ENCODE assay signal across 10 mouse cellular contexts in genomic region chr7:142255517-142255916, GRCm38 (mm10). TPM values are rescaled to one million over a fixed set of nuclear protein-coding genes. Genes with fewer than 3 reads are reported as not detected.
DNase-seq lines count a peak whose midpoint lies in the region; ATAC-seq and TF ChIP-seq lines count a peak whose summit lies in the region.
"Had no signal": no experiment of that assay in that cellular context is flagged by ENCODE, and none has a peak within 500 bp of the region (broad histone marks: within the 10 kb centered on the region; RNA-seq: fewer than 3 reads in every experiment).

No protein-coding gene starts in this region.

- TF ChIP-seq EP300 in lung, postnatal 0 days (IDR thresholded peaks at IDR 0.05), result no peak

- peak; percentile 86 for TF ChIP-seq CTCF in midbrain, postnatal 0 days (IDR thresholded peaks at IDR 0.05)
- TF ChIP-seq CTCF in cerebellum, adult 2 months (IDR thresholded peaks at IDR 0.05; ENCODE audit: borderline replicate concordance, insufficient read depth, low read depth, low read length), result peak; percentile 67; the same call in 1 of the 2 replicates
- TF ChIP-seq CTCF in hindbrain, postnatal 0 days (IDR thresholded peaks at IDR 0.05; ENCODE audit: low read depth), result peak; percentile 80
- peak; percentile 74 for TF ChIP-seq CTCF in lung, postnatal 0 days (IDR thresholded peaks at IDR 0.05)
- TF ChIP-seq CTCF in small intestine, adult 2 months (IDR thresholded peaks at IDR 0.05; ENCODE audit: extremely low read depth, insufficient read length, insufficient replicate concordance, low read depth, low read length), result peak; percentile 68; the same call in 1 of the 2 replicates

- DNase-seq in embryo, embryonic 10 days (ENCODE audit: low spot score), result peak; percentile 68
- no peak for DNase-seq in embryo, embryonic 9.5 days (ENCODE audit: extremely low spot score)
- DNase-seq in midbrain, postnatal 0 days (ENCODE audit: low spot score), result peak; percentile 76
- peak; percentile 5 to 27 for DNase-seq in cerebellum, adult 2 months
- DNase-seq in hindbrain, postnatal 0 days (ENCODE audit: low spot score), result peak; percentile 76
- DNase-seq in lung, postnatal 0 days (ENCODE audit: low spot score), result peak; percentile 61

- H3K9ac ChIP-seq in midbrain, postnatal 0 days (replicated peaks; ENCODE audit: low read length, poor library complexity, severe bottlenecking), result no peak overlapping the region
- H3K9ac ChIP-seq in midbrain, embryonic 16.5 days (ENCODE audit: low read depth, low read length), result no peak overlapping the region
- H3K9ac ChIP-seq in hindbrain, postnatal 0 days (replicated peaks; ENCODE audit: low read length), result no peak overlapping the region
- H3K9ac ChIP-seq in lung, postnatal 0 days (replicated peaks; ENCODE audit: low read depth), result no peak overlapping the region
- H3K9ac ChIP-seq: heart, embryonic 15.5 days had no signal

- no peaks in the 10 kb centered on the region for H3K27me3 ChIP-seq in midbrain, postnatal 0 days (ENCODE audit: insufficient read depth, low read length)
- no peaks in the 10 kb centered on the region for H3K27me3 ChIP-seq in midbrain, embryonic 16.5 days (ENCODE audit: control insufficient read depth, insufficient read depth, low read depth, low read length)
- no peaks in the 10 kb centered on the region for H3K27me3 ChIP-seq in cerebellum, adult 2 months (ENCODE audit: control insufficient read depth, insufficient read depth, low read length)
- no peaks in the 10 kb centered on the region for H3K27me3 ChIP-seq in hindbrain, postnatal 0 days (ENCODE audit: insufficient read depth, low read length)
- no peaks in the 10 kb centered on the region for H3K27me3 ChIP-seq in lung, postnatal 0 days (replicated peaks; ENCODE audit: insufficient read depth, low read length)
- H3K27me3 ChIP-seq in small intestine, adult 2 months (ENCODE audit: control insufficient read depth, insufficient read depth, low read length), result no peaks in the 10 kb centered on the region

- WGBS in midbrain, postnatal 0 days, result 0% methylated on average over 2 of the region's 2 CpGs
- 2% methylated on average over 2 of the region's 2 CpGs for WGBS in midbrain, embryonic 16.5 days
- WGBS in cerebellum, adult 2 months, result 0% methylated on average over 2 of the region's 2 CpGs
- 2% methylated on average over 2 of the region's 2 CpGs for WGBS in hindbrain, postnatal 0 days
- 0% methylated on average over 2 of the region's 2 CpGs for WGBS in lung, postnatal 0 days
- 1% methylated on average over 2 of the region's 2 CpGs for WGBS in small intestine, adult 2 months

- no peak for ATAC-seq in midbrain, postnatal 0 days (ENCODE audit: low FRiP score)
- no peak for ATAC-seq in midbrain, embryonic 16.5 days
- peak; percentile 45 for ATAC-seq in hindbrain, postnatal 0 days
- ATAC-seq in lung, postnatal 0 days, result no peak

- no peak for TF ChIP-seq POLR2A in cerebellum, adult 2 months (IDR thresholded peaks at IDR 0.05; ENCODE audit: borderline replicate concordance, insufficient read depth, low read length)
- no peak for TF ChIP-seq POLR2A in small intestine, adult 2 months (IDR thresholded peaks at IDR 0.05; ENCODE audit: low read depth, low read length)

- H3K9me3 ChIP-seq in midbrain, postnatal 0 days (ENCODE audit: low read length), result no peaks in the 10 kb centered on the region
- H3K9me3 ChIP-seq in midbrain, embryonic 16.5 days (replicated peaks; ENCODE audit: control insufficient read depth, low read length, poor library complexity, severe bottlenecking), result no peaks in the 10 kb centered on the region
- H3K9me3 ChIP-seq in hindbrain, postnatal 0 days (ENCODE audit: low read length), result no peaks in the 10 kb centered on the region
- no peaks in the 10 kb centered on the region for H3K9me3 ChIP-seq in lung, postnatal 0 days (ENCODE audit: low read length)
- H3K9me3 ChIP-seq: heart, embryonic 15.5 days had no signal

- H3K4me3 ChIP-seq in midbrain, postnatal 0 days (ENCODE audit: low read depth, low read length), result no peak overlapping the region
- H3K4me3 ChIP-seq in midbrain, embryonic 16.5 days (ENCODE audit: low read depth, low read length), result no peak overlapping the region
- H3K4me3 ChIP-seq in cerebellum, adult 2 months (replicated peaks; ENCODE audit: insufficient read depth, low read depth, low read length), result no peak overlapping the region
- H3K4me3 ChIP-seq in hindbrain, postnatal 0 days (ENCODE audit: low read length), result no peak overlapping the region
- no peak overlapping the region for H3K4me3 ChIP-seq in lung, postnatal 0 days (ENCODE audit: low read depth, low read length)
- H3K4me3 ChIP-seq in small intestine, adult 2 months (ENCODE audit: low read depth, low read length), result no peak overlapping the region
- H3K4me3 ChIP-seq: heart, embryonic 15.5 days; myocyte had no signal

- H3K36me3 ChIP-seq in midbrain, postnatal 0 days (ENCODE audit: insufficient read depth, low read length), result no peaks in the 10 kb centered on the region
- H3K36me3 ChIP-seq in midbrain, embryonic 16.5 days (ENCODE audit: control insufficient read depth, insufficient read depth, low read length), result no peaks in the 10 kb centered on the region
- no peaks in the 10 kb centered on the region for H3K36me3 ChIP-seq in hindbrain, postnatal 0 days (ENCODE audit: insufficient read depth, low read length)
- H3K36me3 ChIP-seq in lung, postnatal 0 days (ENCODE audit: insufficient read depth, low read length), result no peaks in the 10 kb centered on the region
- no peaks in the 10 kb centered on the region for H3K36me3 ChIP-seq in small intestine, adult 2 months (ENCODE audit: control insufficient read depth, insufficient read depth, low read length)
- H3K36me3 ChIP-seq: heart, embryonic 15.5 days had no signal

- no peaks in the 10 kb centered on the region for H3K4me1 ChIP-seq in midbrain, postnatal 0 days (ENCODE audit: insufficient read depth, low read length)
- H3K4me1 ChIP-seq in midbrain, embryonic 16.5 days (ENCODE audit: control insufficient read depth, insufficient read depth, low read length), result no peaks in the 10 kb centered on the region
- H3K4me1 ChIP-seq in cerebellum, adult 2 months (ENCODE audit: control insufficient read depth, insufficient read depth, low read length), result no peaks in the 10 kb centered on the region
- no peaks in the 10 kb centered on the region for H3K4me1 ChIP-seq in hindbrain, postnatal 0 days (ENCODE audit: insufficient read depth, low read length)
- H3K4me1 ChIP-seq in lung, postnatal 0 days (ENCODE audit: insufficient read depth, low read depth, low read length), result no peaks in the 10 kb centered on the region
- H3K4me1 ChIP-seq in small intestine, adult 2 months (ENCODE audit: control insufficient read depth, insufficient read depth, insufficient read length, low read length), result no peaks in the 10 kb centered on the region
- H3K4me1 ChIP-seq: heart, embryonic 15.5 days had no signal

- no peak overlapping the region for H3K4me2 ChIP-seq in midbrain, postnatal 0 days (ENCODE audit: low read depth, low read length, poor library complexity, severe bottlenecking)
- no peak overlapping the region for H3K4me2 ChIP-seq in midbrain, embryonic 16.5 days (ENCODE audit: low read length)
- H3K4me2 ChIP-seq in hindbrain, postnatal 0 days (ENCODE audit: low read depth, low read length), result no peak overlapping the region
- H3K4me2 ChIP-seq in lung, postnatal 0 days (replicated peaks; ENCODE audit: low read depth, low read length), result no peak overlapping the region
- H3K4me2 ChIP-seq: heart, embryonic 15.5 days had no signal

- H3K27ac ChIP-seq in midbrain, postnatal 0 days (ENCODE audit: low read depth, low read length), result no peak overlapping the region
- no peak overlapping the region for H3K27ac ChIP-seq in midbrain, embryonic 16.5 days (ENCODE audit: low read length)
- H3K27ac ChIP-seq in cerebellum, adult 2 months (ENCODE audit: insufficient read depth, low read length), result no peak overlapping the region
- no peak overlapping the region for H3K27ac ChIP-seq in hindbrain, postnatal 0 days
- H3K27ac ChIP-seq in lung, postnatal 0 days (ENCODE audit: low read length), result no peak overlapping the region
- no peak overlapping the region for H3K27ac ChIP-seq in small intestine, adult 2 months (ENCODE audit: insufficient read depth, low read depth, low read length)
- H3K27ac ChIP-seq: heart, embryonic 15.5 days had no signal

RNA-seq across cellular contexts. Expression of gene Gm2431, which starts 2.6 kb away (rescaled TPM):
- not detected in 2 replicates for total RNA-seq in midbrain, postnatal 0 days (2014; rRNA removed)
- not detected in 2 replicates for polyA plus RNA-seq in midbrain, postnatal 0 days (2015; fragmentation: Nextera tagmentation; extraction: Ambion mirVana)
- polyA plus RNA-seq in midbrain, embryonic 16.5 days (2015; fragmentation: Nextera tagmentation; extraction: Ambion mirVana), result not detected in 2 replicates
- polyA plus RNA-seq in cerebellum, adult 2 months (2012; rRNA removed), result not detected in 2 replicates
- total RNA-seq in hindbrain, postnatal 0 days (2014; rRNA removed), result not detected in 2 replicates
- not detected in 2 replicates for polyA plus RNA-seq in hindbrain, postnatal 0 days (2015; fragmentation: Nextera tagmentation; extraction: Ambion mirVana)
- polyA plus RNA-seq in lung, postnatal 0 days (2015; fragmentation: Nextera tagmentation; extraction: Ambion mirVana), result not detected in 2 replicates
- polyA plus RNA-seq in small intestine, adult 2 months (2012; rRNA removed), result not detected in 2 replicates
- polyA plus RNA-seq: heart, embryonic 15.5 days; myocyte had no signal

RNA-seq across cellular contexts. Expression of gene Gm40460, which starts 14.6 kb away (rescaled TPM):
- total RNA-seq in midbrain, postnatal 0 days (2014; rRNA removed), result not detected in 2 replicates
- not detected in 2 replicates for polyA plus RNA-seq in midbrain, postnatal 0 days (2015; fragmentation: Nextera tagmentation; extraction: Ambion mirVana)
- not detected in 2 replicates for polyA plus RNA-seq in midbrain, embryonic 16.5 days (2015; fragmentation: Nextera tagmentation; extraction: Ambion mirVana)
- not detected in 2 replicates for polyA plus RNA-seq in cerebellum, adult 2 months (2012; rRNA removed)
- not detected in 2 replicates for total RNA-seq in hindbrain, postnatal 0 days (2014; rRNA removed)
- polyA plus RNA-seq in hindbrain, postnatal 0 days (2015; fragmentation: Nextera tagmentation; extraction: Ambion mirVana), result not detected in 2 replicates
- not detected in 2 replicates for polyA plus RNA-seq in lung, postnatal 0 days (2015; fragmentation: Nextera tagmentation; extraction: Ambion mirVana)
- polyA plus RNA-seq in small intestine, adult 2 months (2012; rRNA removed), result not detected in 2 replicates
- polyA plus RNA-seq: heart, embryonic 15.5 days; myocyte had no signal

RNA-seq across cellular contexts. Expression of gene Gm4559, which starts 18.6 kb away (rescaled TPM):
- not detected in 2 replicates for total RNA-seq in midbrain, postnatal 0 days (2014; rRNA removed)
- polyA plus RNA-seq in midbrain, postnatal 0 days (2015; fragmentation: Nextera tagmentation; extraction: Ambion mirVana), result not detected in 2 replicates
- polyA plus RNA-seq in midbrain, embryonic 16.5 days (2015; fragmentation: Nextera tagmentation; extraction: Ambion mirVana), result not detected in 2 replicates
- not detected in 2 replicates for polyA plus RNA-seq in cerebellum, adult 2 months (2012; rRNA removed)
- total RNA-seq in hindbrain, postnatal 0 days (2014; rRNA removed), result not detected in 2 replicates
- polyA plus RNA-seq in hindbrain, postnatal 0 days (2015; fragmentation: Nextera tagmentation; extraction: Ambion mirVana), result not detected in 2 replicates
- not detected in 2 replicates for polyA plus RNA-seq in lung, postnatal 0 days (2015; fragmentation: Nextera tagmentation; extraction: Ambion mirVana)
- not detected in 2 replicates for polyA plus RNA-seq in small intestine, adult 2 months (2012; rRNA removed)
- polyA plus RNA-seq: heart, embryonic 15.5 days; myocyte had no signal

RNA-seq across cellular contexts. Expression of gene Krtap5-5, which starts 25.7 kb away (rescaled TPM):
- not detected in 2 replicates for total RNA-seq in midbrain, postnatal 0 days (2014; rRNA removed)
- not detected in 2 replicates for polyA plus RNA-seq in midbrain, postnatal 0 days (2015; fragmentation: Nextera tagmentation; extraction: Ambion mirVana)
- polyA plus RNA-seq in midbrain, embryonic 16.5 days (2015; fragmentation: Nextera tagmentation; extraction: Ambion mirVana), result not detected in 2 replicates
- not detected in 2 replicates for polyA plus RNA-seq in cerebellum, adult 2 months (2012; rRNA removed)
- not detected in 2 replicates for total RNA-seq in hindbrain, postnatal 0 days (2014; rRNA removed)
- not detected in 2 replicates for polyA plus RNA-seq in hindbrain, postnatal 0 days (2015; fragmentation: Nextera tagmentation; extraction: Ambion mirVana)
- not detected in 2 replicates for polyA plus RNA-seq in lung, postnatal 0 days (2015; fragmentation: Nextera tagmentation; extraction: Ambion mirVana)
- 0.65 TPM in 1 of 2 replicates, not detected in the other for polyA plus RNA-seq in small intestine, adult 2 months (2012; rRNA removed)
- polyA plus RNA-seq: heart, embryonic 15.5 days; myocyte had no signal

RNA-seq across cellular contexts. Expression of gene Krtap5-1, which starts 41.4 kb away (rescaled TPM):
- total RNA-seq in midbrain, postnatal 0 days (2014; rRNA removed), result not detected in 2 replicates
- not detected in 2 replicates for polyA plus RNA-seq in midbrain, postnatal 0 days (2015; fragmentation: Nextera tagmentation; extraction: Ambion mirVana)
- polyA plus RNA-seq in midbrain, embryonic 16.5 days (2015; fragmentation: Nextera tagmentation; extraction: Ambion mirVana), result not detected in 2 replicates
- not detected in 2 replicates for polyA plus RNA-seq in cerebellum, adult 2 months (2012; rRNA removed)
- not detected in 2 replicates for total RNA-seq in hindbrain, postnatal 0 days (2014; rRNA removed)
- not detected in 2 replicates for polyA plus RNA-seq in hindbrain, postnatal 0 days (2015; fragmentation: Nextera tagmentation; extraction: Ambion mirVana)
- polyA plus RNA-seq in lung, postnatal 0 days (2015; fragmentation: Nextera tagmentation; extraction: Ambion mirVana), result not detected in 2 replicates
- not detected in 2 replicates for polyA plus RNA-seq in small intestine, adult 2 months (2012; rRNA removed)
- polyA plus RNA-seq: heart, embryonic 15.5 days; myocyte had no signal
